Mouse (Mus musculus): ENCODE data around the gene Pkn1. TPM values are rescaled to one million over a fixed set of nuclear protein-coding genes. Genes with fewer than 3 reads are reported as not detected.

Gene Pkn1
- polyA plus RNA-seq, 1 experiment from 2014 or later = 24.4 TPM

GRCm38 (mm10) chr8:83700423-83701085, 1.6 kb upstream of the Pkn1 start:
- Histone ChIP-seq H3K4me3 (no peak overlapping the region), H3K9me3 (replicated peaks) (no peaks in the 10 kb centered on the region), H3K9ac (no peak overlapping the region), H3K36me3 (no peaks in the 10 kb centered on the region), H3K27me3 (replicated peaks) (no peaks in the 10 kb centered on the region), H3K27ac (ENCODE audit: poor library complexity, severe bottlenecking) (peak overlapping the region; percentile 13; the same call in 1 of the 2 replicates), H3K4me1 (replicated peaks) (peaks cover 39% of the 10 kb centered on the region), H3K4me2 (0 out of 2 replicates have a peak overlapping the region, but pooled peaks have one; percentile 7)
- no peak for ATAC-seq (ENCODE audit: insufficient number of reproducible peaks, low FRiP score)
- WGBS = 62% methylated on average over 9 of the region's 9 CpGs

- ATAC-seq (ENCODE audit: insufficient number of reproducible peaks, low FRiP score) = no peak
Measured at GRCm38 (mm10) chr8:83699566-83699965, 587 bp upstream of the Pkn1 start.

GRCm38 (mm10) chr8:83698291-83698660, 703 bp downstream of the Pkn1 start:
- Histone ChIP-seq H3K36me3 (no peaks in the 10 kb centered on the region), H3K4me3 (peak overlapping the region; percentile 97), H3K4me1 (replicated peaks) (peaks cover 53% of the 10 kb centered on the region), H3K4me2 (peak overlapping the region; percentile 98), H3K27ac (ENCODE audit: poor library complexity, severe bottlenecking) (peak overlapping the region; percentile 74), H3K9ac (peak overlapping the region; percentile 98), H3K9me3 (replicated peaks) (no peaks in the 10 kb centered on the region), H3K27me3 (replicated peaks) (no peaks in the 10 kb centered on the region)
- no peak; the same call in 1 of the 2 replicates for ATAC-seq (ENCODE audit: insufficient number of reproducible peaks, low FRiP score)
- WGBS = 7% methylated on average over 15 of the region's 15 CpGs

More at GRCm38 (mm10) chr8:83699566-83699965, 587 bp upstream of the Pkn1 start:
- H3K4me2 ChIP-seq = peak overlapping the region; percentile 98
- peaks cover 44% of the 10 kb centered on the region for H3K4me1 ChIP-seq (replicated peaks)
- H3K27me3 ChIP-seq (replicated peaks) = no peaks in the 10 kb centered on the region
- H3K36me3 ChIP-seq = no peaks in the 10 kb centered on the region
- H3K9ac ChIP-seq = peak overlapping the region; percentile 98
- H3K9me3 ChIP-seq (replicated peaks) = no peaks in the 10 kb centered on the region
- H3K27ac ChIP-seq (ENCODE audit: poor library complexity, severe bottlenecking) = peak overlapping the region; percentile 74; the same call in 1 of the 2 replicates
- 41% methylated on average over 9 of the region's 9 CpGs for WGBS
- peak overlapping the region; percentile 97 for H3K4me3 ChIP-seq

GRCm38 (mm10) chr8:83697374-83698220, 1.4 kb downstream of the Pkn1 start:
- H3K36me3 ChIP-seq = peaks cover 2% of the 10 kb centered on the region
- no peak for ATAC-seq (ENCODE audit: insufficient number of reproducible peaks, low FRiP score)
- H3K9me3 ChIP-seq (replicated peaks) = no peaks in the 10 kb centered on the region
- H3K27me3 ChIP-seq (replicated peaks) = no peaks in the 10 kb centered on the region
- peak overlapping the region; percentile 98 for H3K4me2 ChIP-seq
- WGBS = 37% methylated on average over 19 of the region's 19 CpGs
- peak overlapping the region; percentile 98 for H3K9ac ChIP-seq
- peak overlapping the region; percentile 74 for H3K27ac ChIP-seq (ENCODE audit: poor library complexity, severe bottlenecking)
- peak overlapping the region; percentile 97 for H3K4me3 ChIP-seq
- peaks cover 53% of the 10 kb centered on the region for H3K4me1 ChIP-seq (replicated peaks)

- H3K4me1 ChIP-seq (replicated peaks) = peaks cover 47% of the 10 kb centered on the region
- H3K4me3 ChIP-seq = no peak overlapping the region
- H3K36me3 ChIP-seq = peaks cover 22% of the 10 kb centered on the region
- 80% methylated on average over 10 of the region's 17 CpGs for WGBS
- no peak overlapping the region for H3K27ac ChIP-seq (ENCODE audit: poor library complexity, severe bottlenecking)
- H3K9ac ChIP-seq = no peak overlapping the region
- no peak overlapping the region for H3K4me2 ChIP-seq
- ATAC-seq (ENCODE audit: insufficient number of reproducible peaks, low FRiP score) = no peak
- H3K27me3 ChIP-seq (replicated peaks) = no peaks in the 10 kb centered on the region
- no peaks in the 10 kb centered on the region for H3K9me3 ChIP-seq (replicated peaks)
Measured at GRCm38 (mm10) chr8:83695351-83696106, 3.5 kb downstream of the Pkn1 start.

GRCm38 (mm10) chr8:83694369-83695160, 4.4 kb downstream of the Pkn1 start:
- Histone ChIP-seq H3K9me3 (replicated peaks) (no peaks in the 10 kb centered on the region), H3K27ac (ENCODE audit: poor library complexity, severe bottlenecking) (no peak overlapping the region), H3K4me1 (replicated peaks) (peaks cover 40% of the 10 kb centered on the region), H3K4me3 (no peak overlapping the region), H3K4me2 (no peak overlapping the region), H3K36me3 (peaks cover 27% of the 10 kb centered on the region), H3K27me3 (replicated peaks) (no peaks in the 10 kb centered on the region), H3K9ac (no peak overlapping the region)
- WGBS = 84% methylated on average over 11 of the region's 11 CpGs
- ATAC-seq (ENCODE audit: insufficient number of reproducible peaks, low FRiP score) = no peak

- Histone ChIP-seq H3K9ac (no peak overlapping the region), H3K4me3 (no peak overlapping the region), H3K4me2 (no peak overlapping the region), H3K27ac (ENCODE audit: poor library complexity, severe bottlenecking) (no peak overlapping the region), H3K9me3 (replicated peaks) (no peaks in the 10 kb centered on the region), H3K4me1 (replicated peaks) (peaks cover 36% of the 10 kb centered on the region), H3K36me3 (peaks cover 32% of the 10 kb centered on the region), H3K27me3 (replicated peaks) (no peaks in the 10 kb centered on the region)
- ATAC-seq (ENCODE audit: insufficient number of reproducible peaks, low FRiP score) = no peak
- 73% methylated on average over 10 of the region's 10 CpGs for WGBS
Measured at GRCm38 (mm10) chr8:83693609-83694236, 5.3 kb downstream of the Pkn1 start.

GRCm38 (mm10) chr8:83689264-83689663, 9.7 kb downstream of the Pkn1 start:
- Histone ChIP-seq H3K4me3 (no peak overlapping the region), H3K4me2 (no peak overlapping the region), H3K9ac (no peak overlapping the region), H3K27me3 (replicated peaks) (no peaks in the 10 kb centered on the region), H3K36me3 (peaks cover 69% of the 10 kb centered on the region), H3K27ac (ENCODE audit: poor library complexity, severe bottlenecking) (no peak overlapping the region), H3K4me1 (replicated peaks) (peaks cover 8% of the 10 kb centered on the region), H3K9me3 (replicated peaks) (no peaks in the 10 kb centered on the region)
- ATAC-seq (ENCODE audit: insufficient number of reproducible peaks, low FRiP score) = no peak
- WGBS = 88% methylated on average over 6 of the region's 6 CpGs

GRCm38 (mm10) chr8:83684517-83684916, 14.5 kb downstream of the Pkn1 start:
- Histone ChIP-seq H3K9ac (no peak overlapping the region), H3K27ac (ENCODE audit: poor library complexity, severe bottlenecking) (no peak overlapping the region), H3K9me3 (replicated peaks) (no peaks in the 10 kb centered on the region), H3K27me3 (replicated peaks) (no peaks in the 10 kb centered on the region), H3K4me3 (no peak overlapping the region), H3K4me1 (replicated peaks) (peaks cover 19% of the 10 kb centered on the region), H3K36me3 (peaks cover 76% of the 10 kb centered on the region), H3K4me2 (no peak overlapping the region)
- no peak for ATAC-seq (ENCODE audit: insufficient number of reproducible peaks, low FRiP score)
- WGBS = 86% methylated on average over 9 of the region's 9 CpGs

GRCm38 (mm10) chr8:83681099-83681498, 17.9 kb downstream of the Pkn1 start:
- no peaks in the 10 kb centered on the region for H3K9me3 ChIP-seq (replicated peaks)
- peaks cover 19% of the 10 kb centered on the region for H3K4me1 ChIP-seq (replicated peaks)
- H3K36me3 ChIP-seq = peaks cover 81% of the 10 kb centered on the region
- H3K4me2 ChIP-seq = no peak overlapping the region
- no peaks in the 10 kb centered on the region for H3K27me3 ChIP-seq (replicated peaks)
- WGBS = 11% methylated on average over 6 of the region's 6 CpGs
- ATAC-seq (ENCODE audit: insufficient number of reproducible peaks, low FRiP score) = peak; percentile 73; the same call in 1 of the 2 replicates
- peak overlapping the region; percentile 48 for H3K27ac ChIP-seq (ENCODE audit: poor library complexity, severe bottlenecking)
- no peak overlapping the region for H3K9ac ChIP-seq
- H3K4me3 ChIP-seq = no peak overlapping the region

All from heart, embryonic 12.5 days (tissue).